Mouse (Mus musculus): ENCODE results near the gene Dnaja4.

Gene Dnaja4

DNA sequence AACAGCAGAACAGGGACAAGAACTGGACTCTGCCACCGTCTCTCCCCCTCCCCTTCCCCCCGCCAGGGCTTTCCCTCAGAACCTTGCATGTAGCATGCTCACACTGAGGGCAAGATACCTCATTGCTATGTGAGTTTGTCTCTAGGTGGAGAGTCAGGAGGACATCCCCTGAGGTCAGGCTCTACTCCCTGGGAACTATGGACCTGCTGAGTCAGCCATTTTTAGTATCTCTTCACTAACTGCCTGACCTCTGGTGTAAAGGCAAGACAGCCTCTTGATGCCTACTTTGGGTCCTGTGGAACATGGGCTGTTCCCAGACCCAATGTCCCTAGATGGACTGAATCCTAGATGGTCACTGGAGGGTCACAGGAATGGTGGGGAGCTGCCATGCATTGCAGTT, 53.0 kb downstream of the Dnaja4 start:
- DNase-seq (ENCODE audit: low read depth, low spot score): no peak

GRCm38 (mm10) chr9:54752201-54752943, 53.7 kb downstream of the Dnaja4 start:
- no peak for DNase-seq (ENCODE audit: low read depth, low spot score)

DNA sequence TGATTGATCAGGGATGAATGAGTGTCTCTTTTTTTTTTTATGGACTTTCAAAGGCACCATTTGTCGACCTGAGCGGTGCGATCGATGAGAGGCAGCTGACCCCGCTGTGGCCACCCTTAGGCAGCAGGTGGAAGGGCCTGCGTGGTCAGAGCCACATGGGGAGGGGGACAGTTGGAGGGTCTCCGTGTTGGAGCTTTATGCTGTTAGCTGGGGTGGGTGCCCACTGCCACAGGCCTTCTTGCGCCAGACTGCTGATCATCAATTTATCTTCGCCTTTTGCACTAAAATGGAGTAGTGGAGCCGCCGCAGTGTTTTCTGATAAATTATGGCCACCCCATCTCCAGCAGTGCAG, 54.2 kb downstream of the Dnaja4 start:
- no peak for DNase-seq (ENCODE audit: low read depth, low spot score)

DNA sequence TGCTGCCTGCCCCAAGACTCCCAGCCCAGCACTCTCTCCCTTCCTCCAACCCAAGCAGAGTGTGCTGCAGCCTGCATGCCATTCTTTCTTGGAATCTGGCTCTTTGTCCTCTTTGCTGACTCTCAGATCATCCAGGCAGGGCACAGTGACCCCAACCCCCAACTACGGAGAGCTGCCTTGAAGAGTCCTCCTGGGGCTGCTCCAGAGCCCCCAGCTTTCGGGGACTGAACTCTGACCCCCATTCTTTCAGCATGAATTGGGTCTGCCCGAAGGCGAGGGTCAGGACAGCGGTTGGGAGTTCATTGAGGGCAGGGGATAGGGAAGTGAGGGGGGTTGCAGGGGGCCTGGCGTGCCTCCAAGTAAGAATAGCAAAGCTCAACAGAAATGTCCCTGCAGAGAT, 60.9 kb downstream of the Dnaja4 start:
- DNase-seq (ENCODE audit: low read depth, low spot score): no peak

DNA sequence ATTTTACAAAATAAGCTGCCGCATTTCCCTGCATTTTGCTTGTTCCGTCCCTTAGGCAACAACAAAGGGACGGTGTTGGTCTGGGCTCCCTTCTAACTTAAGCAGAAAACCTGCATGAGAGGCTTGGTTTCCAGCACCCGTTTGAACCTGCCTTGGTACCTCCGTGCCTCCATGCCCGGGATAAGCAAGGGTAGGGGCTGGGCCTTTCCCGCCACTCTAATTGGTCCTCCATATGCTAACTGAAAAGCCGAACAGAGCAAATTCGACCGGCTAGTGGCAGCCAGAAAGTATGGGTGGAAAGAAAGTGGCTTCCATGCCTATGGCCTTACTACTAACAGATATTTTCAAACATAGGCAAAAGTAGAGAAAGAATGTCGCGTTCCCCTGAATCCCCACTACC, 65.4 kb downstream of the Dnaja4 start:
- no peak for DNase-seq (ENCODE audit: low read depth, low spot score)

- no peak for DNase-seq (ENCODE audit: low read depth, low spot score)
Observed at GRCm38 (mm10) chr9:54764561-54765217, 66.0 kb downstream of the Dnaja4 start, which contains the start of gene Crabp1. Crabp1 (plus strand) TSS chr9:54764748.

DNA sequence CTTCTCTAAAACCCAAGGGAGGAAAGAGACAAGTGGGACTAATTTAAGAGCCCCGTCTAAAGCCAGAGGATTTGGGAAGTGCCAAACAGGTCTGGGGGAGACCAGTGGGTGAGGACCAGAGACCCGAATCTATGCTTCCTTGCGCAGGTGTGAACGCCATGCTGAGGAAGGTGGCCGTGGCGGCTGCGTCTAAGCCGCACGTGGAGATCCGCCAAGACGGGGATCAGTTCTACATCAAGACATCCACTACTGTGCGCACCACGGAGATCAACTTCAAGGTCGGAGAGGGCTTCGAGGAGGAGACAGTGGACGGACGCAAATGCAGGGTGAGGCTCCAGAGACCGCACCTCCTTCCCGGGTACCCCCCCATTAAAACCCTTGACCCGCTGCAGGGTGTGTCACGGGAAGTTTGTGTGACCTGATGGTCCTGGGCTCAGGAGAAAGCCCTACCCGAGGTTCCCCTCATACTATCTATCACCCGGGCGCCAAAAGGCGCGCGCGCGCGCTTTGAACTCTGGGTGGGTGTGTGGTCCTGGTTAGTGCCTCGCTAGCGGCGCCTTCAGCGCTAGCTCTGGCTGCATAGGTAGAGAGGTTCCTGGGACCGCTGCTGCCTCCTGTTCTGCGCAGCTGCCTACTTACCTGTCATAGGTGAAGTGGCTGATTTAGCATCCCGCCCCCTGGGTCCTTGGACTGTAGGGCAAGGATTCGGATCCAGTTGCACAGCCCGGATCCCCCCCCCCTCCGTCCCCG, 66.8 kb downstream of the Dnaja4 start:
- no peak for DNase-seq (ENCODE audit: low read depth, low spot score)

Data from retina, adult 2 months (tissue).